Mouse (Mus musculus) intestine, postnatal 0 days (tissue): ENCODE results near the gene 3110009E18Rik. TPM values are rescaled to one million over a fixed set of nuclear protein-coding genes. Genes with fewer than 3 reads are reported as not detected.

ENCODE experiments used
- ATAC-seq: fragments of 200-750 bp; cut with Nextera tagmentation; 2 replicates; pipeline ENCODE4 v1.8.0; 2017; ENCODE audit warnings: mild to moderate bottlenecking, moderate TSS enrichment, moderate library complexity
- H3K27ac ChIP-seq: fragments of 300-500 bp; sonication (generic); 2 replicates; pipeline ENCODE4 v1.5.1; 2014; ENCODE audit warnings: mild to moderate bottlenecking, low read depth, low read length, moderate library complexity
- H3K27me3 ChIP-seq: fragments of 300-500 bp; sonication (generic); replicated peaks from 2 replicates; pipeline ENCODE4 v1.6.1; 2014; ENCODE audit warnings: low read length, mixed read lengths; ENCODE audit not compliant: control insufficient read depth, insufficient read depth
- H3K36me3 ChIP-seq: fragments of 300-500 bp; sonication (generic); 2 replicates; pipeline ENCODE4 v1.6.1; 2014; ENCODE audit warnings: mild to moderate bottlenecking, moderate library complexity; ENCODE audit not compliant: control insufficient read depth, insufficient read depth
- H3K4me1 ChIP-seq: fragments of 300-500 bp; sonication (generic); replicated peaks from 2 replicates; pipeline ENCODE4 v1.6.1; 2014; ENCODE audit warnings: antibody characterized with exemption, low read length, mixed read lengths; ENCODE audit not compliant: control insufficient read depth, insufficient read depth
- H3K4me2 ChIP-seq: fragments of 300-500 bp; sonication (generic); replicated peaks from 2 replicates; pipeline ENCODE4 v1.6.1; 2014; ENCODE audit warnings: low read depth, mild to moderate bottlenecking, moderate library complexity
- H3K4me3 ChIP-seq: fragments of 300-500 bp; sonication (generic); 2 replicates; pipeline ENCODE4 v1.5.1; 2014; ENCODE audit warnings: low read depth, low read length
- H3K9ac ChIP-seq: fragments of 300-500 bp; sonication (generic); 2 replicates; pipeline ENCODE4 v1.6.1; 2014; ENCODE audit warnings: mild to moderate bottlenecking, low read depth, low read length
- H3K9me3 ChIP-seq: fragments of 300-500 bp; sonication (generic); 2 replicates; pipeline ENCODE4 v1.6.1; 2016; ENCODE audit warnings: mixed run types; ENCODE audit not compliant: control insufficient read depth
- CTCF ChIP-seq: sonication (generic); IDR thresholded peaks from 2 replicates; pipeline ENCODE4 v1.5.1; 2016; ENCODE audit warnings: low read depth, mild to moderate bottlenecking, control low read depth, antibody characterized with exemption, moderate library complexity
- WGBS: fragments of 180-500 bp; shearing (Covaris S2); extraction: QIAGEN DNeasy Blood & Tissue Kit; methylation state at CpG from one replicate; pipeline ENCODE4 v1.1.7; 2014; 5-methylcytosine and 5-hydroxymethylcytosine counted together
- polyA plus RNA-seq: library from polyadenylated mRNA; unstranded; fragments of >200 nt; fragmentation: Nextera tagmentation; extraction: Ambion mirVana; gene quantifications from 2 replicates; pipeline ENCODE4 v1.2.1, GENCODE M21; 2015

The 3110009E18Rik gene
- polyA plus RNA-seq, 1 experiment from 2014 or later = 8.7 TPM

DNA sequence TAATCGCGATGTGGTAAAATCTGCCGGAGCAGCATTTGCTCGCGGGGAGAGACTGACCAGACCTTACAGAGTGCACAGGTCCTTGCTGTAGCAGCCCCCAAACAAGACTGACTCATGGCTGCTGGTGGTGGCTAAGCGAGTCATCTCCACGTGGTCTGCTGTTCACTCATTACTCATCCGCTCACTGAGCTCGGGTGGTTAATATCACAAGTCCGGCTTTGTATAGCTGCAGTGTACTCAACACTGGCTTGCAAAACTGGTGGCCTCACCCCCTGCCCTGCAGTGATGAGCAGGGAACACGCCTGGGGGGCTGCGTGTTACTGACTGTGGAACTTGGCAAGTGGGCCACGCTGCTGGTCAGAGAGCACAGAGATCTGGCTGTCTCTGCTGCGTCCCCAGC, 115.4 kb downstream of the 3110009E18Rik start:
- Histone ChIP-seq H3K27me3 (no peaks in the 10 kb centered on the region), H3K4me3 (no peak overlapping the region), H3K9me3 (no peaks in the 10 kb centered on the region), H3K9ac (no peak overlapping the region), H3K27ac (no peak overlapping the region), H3K4me2 (no peak overlapping the region), H3K36me3 (no peaks in the 10 kb centered on the region), H3K4me1 (no peaks in the 10 kb centered on the region)
- no peak for TF ChIP-seq CTCF
- WGBS = 70% methylated on average over 14 of the region's 14 CpGs
- ATAC-seq = no peak

DNA sequence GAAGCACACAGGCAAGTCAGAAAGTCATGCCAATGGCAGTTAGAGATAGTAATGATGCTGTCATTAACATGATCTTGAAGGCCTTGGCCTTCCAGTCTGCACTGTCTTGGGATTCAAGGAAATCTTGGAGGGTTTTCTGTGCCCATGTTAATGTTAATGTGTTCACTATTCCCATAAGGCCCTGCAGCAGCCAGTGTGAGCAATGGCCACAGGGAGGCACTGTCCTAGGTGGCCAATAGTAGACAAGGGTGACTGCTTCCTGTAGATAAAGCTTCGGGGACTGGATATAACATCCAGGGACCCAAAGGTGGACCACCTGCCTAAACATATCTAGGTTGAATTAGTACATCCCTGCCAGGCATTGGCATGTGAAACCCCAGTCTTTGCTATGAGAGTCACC, 116.1 kb downstream of the 3110009E18Rik start:
- ATAC-seq = no peak
- Histone ChIP-seq H3K9ac (no peak overlapping the region), H3K27me3 (no peaks in the 10 kb centered on the region), H3K27ac (no peak overlapping the region), H3K36me3 (no peaks in the 10 kb centered on the region), H3K4me3 (no peak overlapping the region), H3K4me2 (no peak overlapping the region), H3K9me3 (no peaks in the 10 kb centered on the region), H3K4me1 (no peaks in the 10 kb centered on the region)
- WGBS = 85% methylated on average over 1 of the region's 1 CpGs
- TF ChIP-seq CTCF = no peak

Other genes with a start within 250 kb of the 3110009E18Rik start
- gene Tmem177, start 208.0 kb upstream of the 3110009E18Rik start, polyA plus RNA-seq = 4.3 and 4.4 TPM in 2 replicates
- 0.09 TPM in 1 of 2 replicates, not detected in the other for gene Cfap221, start 124.0 kb upstream of the 3110009E18Rik start, polyA plus RNA-seq
- gene Sctr, start 114.3 kb upstream of the 3110009E18Rik start, polyA plus RNA-seq = 0.98 and 0.99 TPM in 2 replicates
- gene Tmem37, start 47.1 kb upstream of the 3110009E18Rik start, polyA plus RNA-seq = 593 and 673 TPM in 2 replicates
- 3,066 and 3,164 TPM in 2 replicates for gene Dbi, start 109 bp upstream of the 3110009E18Rik start, polyA plus RNA-seq
- 1.0 and 1.1 TPM in 2 replicates for gene Steap3, start 151.5 kb downstream of the 3110009E18Rik start, polyA plus RNA-seq
- not detected in 2 replicates for gene C1ql2, start 219.4 kb downstream of the 3110009E18Rik start, polyA plus RNA-seq